13 mouse cellular contexts compared by ENCODE assay signal in genomic region chr1:67014205-67014604, GRCm38 (mm10). TPM values are rescaled to one million over a fixed set of nuclear protein-coding genes. Genes with fewer than 3 reads are reported as not detected.
DNase-seq lines count a peak whose midpoint lies in the region; ATAC-seq and TF ChIP-seq lines count a peak whose summit lies in the region.
"Had no signal": no experiment of that assay in that cellular context is flagged by ENCODE, and none has a peak within 500 bp of the region (broad histone marks: within the 10 kb centered on the region; RNA-seq: fewer than 3 reads in every experiment).

No protein-coding gene starts in this region.

- no peak overlapping the region for H3K9ac ChIP-seq in midbrain, embryonic 14.5 days (replicated peaks; ENCODE audit: low read length)
- H3K9ac ChIP-seq in midbrain, embryonic 15.5 days, result no peak overlapping the region
- H3K9ac ChIP-seq: forebrain, embryonic 12.5 days had no signal

- no peak for DNase-seq in gastrocnemius, adult 2 months
- DNase-seq in gastrocnemius, postnatal 10 days, result no peak
- peak; percentile 47 for DNase-seq in midbrain, embryonic 14.5 days
- DNase-seq in adipocyte (ENCODE audit: low spot score), result peak; percentile 21
- DNase-seq in retina, embryonic 14.5 days (ENCODE audit: low spot score), result peak; percentile 49
- DNase-seq in cerebellum, adult 18-20 months, result no peak
- no peak for DNase-seq in thymus, postnatal 25 days
- DNase-seq: heart, postnatal 36 days; kidney, adult 9 months; liver; thymus, postnatal 14 days had no signal

- H3K4me3 ChIP-seq in gastrocnemius, adult 2 months, result no peak overlapping the region
- H3K4me3 ChIP-seq in midbrain, embryonic 14.5 days (replicated peaks; ENCODE audit: low read depth, low read length), result no peak overlapping the region
- H3K4me3 ChIP-seq in midbrain, embryonic 15.5 days, result no peak overlapping the region
- H3K4me3 ChIP-seq: forebrain, embryonic 12.5 days had no signal

- intact Hi-C loops in gastrocnemius, adult 2 months (cut with DNase I), result no loop called here

- ATAC-seq in midbrain, embryonic 14.5 days (ENCODE audit: low FRiP score, low TSS enrichment), result no peak
- no peak for ATAC-seq in midbrain, embryonic 15.5 days (replicated peaks)

- TF ChIP-seq CTCF in gastrocnemius, adult 2 months (IDR thresholded peaks at IDR 0.05), result peak; percentile 54

- no peaks in the 10 kb centered on the region for H3K9me3 ChIP-seq in midbrain, embryonic 14.5 days (ENCODE audit: control insufficient read depth, low read length)
- no peaks in the 10 kb centered on the region for H3K9me3 ChIP-seq in midbrain, embryonic 15.5 days
- H3K9me3 ChIP-seq: forebrain, embryonic 12.5 days had no signal

- no peak overlapping the region for H3K27ac ChIP-seq in gastrocnemius, adult 2 months
- no peak overlapping the region for H3K27ac ChIP-seq in midbrain, embryonic 14.5 days (replicated peaks; ENCODE audit: low read depth, low read length)
- H3K27ac ChIP-seq in midbrain, embryonic 15.5 days, result no peak overlapping the region
- H3K27ac ChIP-seq: forebrain, embryonic 12.5 days had no signal

- H3K4me1 ChIP-seq in midbrain, embryonic 14.5 days (ENCODE audit: control insufficient read depth, insufficient read depth, low read length), result no peaks in the 10 kb centered on the region
- H3K4me1 ChIP-seq in midbrain, embryonic 15.5 days, result no peaks in the 10 kb centered on the region
- H3K4me1 ChIP-seq: forebrain, embryonic 12.5 days had no signal

- H3K27me3 ChIP-seq in midbrain, embryonic 14.5 days (ENCODE audit: control insufficient read depth, insufficient read depth, low read length), result no peaks in the 10 kb centered on the region
- H3K27me3 ChIP-seq in midbrain, embryonic 15.5 days (replicated peaks), result no peaks in the 10 kb centered on the region
- H3K27me3 ChIP-seq: forebrain, embryonic 12.5 days had no signal

- no peak overlapping the region for H3K4me2 ChIP-seq in midbrain, embryonic 14.5 days (ENCODE audit: low read length)
- no peak overlapping the region for H3K4me2 ChIP-seq in midbrain, embryonic 15.5 days
- H3K4me2 ChIP-seq: forebrain, embryonic 12.5 days had no signal

- WGBS in midbrain, embryonic 14.5 days, result 80% methylated on average over 2 of the region's 2 CpGs
- 73% methylated on average over 2 of the region's 2 CpGs for WGBS in midbrain, embryonic 15.5 days

- peaks cover 43% of the 10 kb centered on the region for H3K36me3 ChIP-seq in midbrain, embryonic 14.5 days (ENCODE audit: control insufficient read depth, insufficient read depth, low read length)
- 0 out of 2 replicates have a peak, but pooled peaks cover 8% of the 10 kb centered on the region for H3K36me3 ChIP-seq in midbrain, embryonic 15.5 days (replicated peaks)

RNA-seq across cellular contexts. Expression of gene Lancl1, which starts 24.5 kb away (rescaled TPM):
- 10 to 100 TPM; 31.4 to 37.4 TPM for total RNA-seq in gastrocnemius, adult 2 months (2021)
- total RNA-seq in gastrocnemius, postnatal 10 days (2021), result 10 to 100 TPM; 29.8 to 36.0 TPM
- polyA plus RNA-seq in midbrain, embryonic 14.5 days (2014; fragmentation: Nextera tagmentation; extraction: Ambion mirVana), result 171 and 181 TPM in 2 replicates
- 164 and 175 TPM in 2 replicates for polyA plus RNA-seq in midbrain, embryonic 15.5 days (2015; fragmentation: Nextera tagmentation; extraction: Ambion mirVana)

Comparison
In these comparisons a context has a peak if more than half of its experiments do, and no peak if none do; other contexts are left out.
1. DNase-seq: peak in midbrain, embryonic 14.5 days (single experiment), adipocyte (single experiment) and retina, embryonic 14.5 days (single experiment); none in gastrocnemius, adult 2 months (single experiment), gastrocnemius, postnatal 10 days (single experiment), cerebellum, adult 18-20 months (0 of 2) and thymus, postnatal 25 days (single experiment).